Mouse (Mus musculus) MN1 (cell line): ENCODE data around the gene Tmem254c.
"Not testable (repeated sequence)": the region's sequence is repeated elsewhere in the genome, so short reads cannot be mapped to it uniquely, and the experiment has no call there.

Experiments
- DNase-seq: peaks from one replicate; pipeline ENCODE4 v3.0.0-alpha.2; 2016; ENCODE audit warnings: low spot score

Gene Tmem254c

DNA sequence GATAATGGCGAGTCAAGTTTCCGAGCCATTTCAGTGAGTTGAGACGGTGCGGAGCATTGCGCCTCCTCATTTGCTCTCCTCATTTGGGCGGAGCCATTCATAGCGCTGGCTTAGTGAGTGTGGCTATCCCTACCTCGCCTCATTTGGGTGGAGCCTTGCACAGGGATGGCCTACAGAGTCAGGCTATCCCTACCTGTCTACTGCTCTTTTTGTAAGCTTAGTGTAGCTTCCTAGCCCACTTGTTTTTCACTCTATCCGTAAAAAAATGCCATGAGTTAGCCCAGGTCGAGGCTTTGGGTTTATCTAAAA, at the start of gene Tmem254c:
Gene Tmem254c (minus strand): TSS at position 31 of the 309 bp plus-strand sequence.
- DNase-seq = not testable (repeated sequence)

DNA sequence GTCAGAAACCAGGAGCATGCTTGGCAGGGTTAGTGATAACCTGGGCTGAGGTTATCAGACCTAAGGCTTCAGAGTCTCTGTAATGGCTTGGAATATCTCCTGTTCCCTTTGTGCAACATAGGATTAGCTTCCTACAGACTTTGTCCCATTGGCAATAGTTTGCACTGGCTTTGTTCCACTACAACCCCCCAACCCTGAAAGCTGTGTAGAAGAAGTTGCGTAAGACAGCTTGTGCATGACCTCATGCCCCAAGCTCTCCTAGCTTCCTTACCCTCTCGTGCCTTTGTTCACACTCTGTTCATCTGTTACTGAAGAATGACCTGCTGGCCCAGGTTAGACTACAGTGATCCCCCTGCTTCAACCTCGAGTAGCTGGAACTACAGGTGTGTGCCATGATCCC, 30.5 kb upstream of the Tmem254c start:
- DNase-seq = not testable (repeated sequence)

GRCm38 (mm10) chr14:26081997-26082396, 14.8 kb upstream of the Tmem254c start, which contains the start of gene Cphx3:
Cphx3 (plus strand) TSS chr14:26082297.
- not testable (repeated sequence) for DNase-seq

GRCm38 (mm10) chr14:26081216-26081615, 14.1 kb upstream of the Tmem254c start, which contains the start of gene Cphx2:
Cphx2 (plus strand) TSS chr14:26081516.
- DNase-seq = not testable (repeated sequence)

DNA sequence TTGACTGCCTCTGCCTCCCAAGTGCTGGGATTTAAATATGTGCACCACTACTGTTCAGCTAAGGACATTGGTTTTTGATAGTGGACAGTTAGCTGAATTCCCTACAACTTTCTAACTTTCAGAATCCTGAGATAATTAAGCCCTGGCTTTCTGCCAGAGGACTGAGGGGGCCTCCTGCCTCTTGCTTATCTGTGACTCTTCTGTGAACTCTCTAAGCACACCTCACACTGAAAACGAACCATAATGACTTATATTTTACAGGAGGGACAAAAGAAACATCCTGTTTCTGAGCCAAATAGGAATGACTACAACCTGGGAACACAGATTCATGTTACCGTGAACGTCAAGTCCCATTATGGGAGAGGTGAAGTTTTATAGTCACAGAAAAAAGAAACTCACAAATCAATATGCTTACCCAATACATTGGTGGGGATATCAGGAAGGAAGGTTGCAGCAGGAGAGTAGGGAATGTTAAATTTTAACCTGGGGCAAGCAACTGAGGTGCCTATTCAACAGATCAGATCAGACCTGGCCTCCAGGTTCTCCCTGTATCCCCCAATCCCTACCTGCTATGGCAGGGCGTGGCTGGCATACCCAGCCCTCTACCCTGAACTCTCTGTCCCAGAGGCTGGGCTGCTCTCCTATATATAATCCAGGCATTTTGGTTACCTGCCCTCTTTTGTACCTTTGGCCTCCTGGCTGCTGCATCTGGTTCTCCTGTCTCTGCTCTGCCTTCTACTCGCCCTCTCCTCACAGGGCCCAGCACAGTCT, 9.7 kb upstream of the Tmem254c start:
- not testable (repeated sequence) for DNase-seq

GRCm38 (mm10) chr14:26066574-26067324, 406 bp downstream of the Tmem254c start:
- not testable (repeated sequence) for DNase-seq

- DNase-seq = not testable (repeated sequence)
Measured at GRCm38 (mm10) chr14:26059362-26059761, 7.8 kb downstream of the Tmem254c start.

- DNase-seq = not testable (repeated sequence)
Measured at GRCm38 (mm10) chr14:26058184-26058583, 9.0 kb downstream of the Tmem254c start.

DNA sequence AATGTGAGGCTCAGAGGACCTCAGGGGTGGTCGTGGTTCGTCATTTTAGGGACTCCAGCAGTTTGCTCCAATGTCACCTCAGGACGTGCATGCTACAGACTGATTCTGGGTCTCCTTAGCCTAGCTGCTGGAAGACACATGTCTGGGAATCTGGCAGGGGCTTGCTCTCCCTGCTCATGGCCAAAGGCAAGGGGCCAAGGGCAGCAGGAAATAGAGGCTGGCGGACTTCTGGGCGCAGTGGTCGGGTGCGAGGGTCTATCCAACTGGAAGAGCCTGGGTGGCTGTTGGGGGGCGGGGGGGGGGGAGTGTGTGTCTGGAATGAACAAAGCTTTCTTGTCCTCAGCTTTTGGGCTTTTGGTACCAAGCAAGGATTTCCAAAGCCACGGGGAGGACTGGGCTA, 18.4 kb downstream of the Tmem254c start:
- DNase-seq = not testable (repeated sequence)

DNA sequence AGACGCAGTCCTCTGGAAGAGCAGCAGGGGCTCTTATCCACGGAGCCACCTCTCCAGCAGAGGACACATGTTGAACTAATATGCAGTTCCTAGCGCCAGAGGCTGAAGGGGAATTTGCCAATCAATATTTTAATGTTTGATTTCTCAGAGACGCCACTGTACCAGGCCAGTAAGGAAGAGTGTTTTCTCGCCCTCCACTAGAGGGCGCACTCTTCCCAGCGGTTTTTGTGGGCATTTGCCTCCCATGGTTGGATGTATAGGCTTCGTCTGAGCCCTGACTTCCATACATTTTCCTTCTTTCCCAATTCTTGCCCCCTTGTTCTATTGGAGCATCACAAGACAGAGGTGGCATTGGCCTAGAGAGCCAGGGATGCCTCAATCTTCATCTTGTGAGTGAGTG, 20.1 kb downstream of the Tmem254c start:
- DNase-seq = not testable (repeated sequence)

DNA sequence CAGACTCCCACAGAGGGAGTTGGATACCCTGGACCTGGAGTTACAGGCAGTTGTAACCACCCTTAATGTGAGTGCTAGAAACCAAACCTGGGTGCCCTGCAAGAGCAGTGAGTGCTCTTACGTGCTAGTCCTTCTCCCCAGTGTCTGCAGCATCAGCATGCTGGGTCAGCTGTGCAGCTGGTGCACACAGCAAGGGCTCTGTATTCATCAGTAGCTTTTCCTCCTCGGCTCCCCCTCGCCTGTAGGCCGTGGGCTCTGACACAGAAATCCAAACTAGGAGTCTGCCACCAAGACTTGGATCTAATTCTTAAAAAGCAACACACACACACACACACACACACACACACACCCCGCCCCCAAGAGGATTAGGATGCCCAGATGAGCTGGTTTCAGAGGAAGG, 22.1 kb downstream of the Tmem254c start:
- not testable (repeated sequence) for DNase-seq

DNA sequence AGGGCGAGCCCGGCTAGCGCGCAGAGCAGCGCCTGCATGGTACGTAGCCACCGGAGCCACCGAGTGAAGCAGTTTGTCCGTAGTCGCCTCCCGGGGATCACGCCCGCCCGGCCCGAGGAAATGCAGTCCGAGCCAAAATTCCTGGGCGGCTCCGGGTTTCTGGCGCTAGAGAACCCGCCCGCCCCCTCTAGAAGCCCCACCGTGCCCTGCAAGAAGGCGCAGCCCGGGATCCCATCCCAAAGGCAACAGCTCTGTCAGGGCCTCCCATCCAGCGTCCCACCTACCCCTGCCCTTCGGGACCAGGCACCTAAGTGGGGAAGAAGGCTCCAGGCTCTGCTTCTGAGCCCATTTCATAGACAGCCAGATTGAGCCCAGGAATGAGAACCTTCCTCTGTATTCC, 24.5 kb downstream of the Tmem254c start, which contains the start of gene Gm9780:
Gene Gm9780 (minus strand): TSS at position 101 of the 400 bp plus-strand sequence.
- DNase-seq = not testable (repeated sequence)

DNA sequence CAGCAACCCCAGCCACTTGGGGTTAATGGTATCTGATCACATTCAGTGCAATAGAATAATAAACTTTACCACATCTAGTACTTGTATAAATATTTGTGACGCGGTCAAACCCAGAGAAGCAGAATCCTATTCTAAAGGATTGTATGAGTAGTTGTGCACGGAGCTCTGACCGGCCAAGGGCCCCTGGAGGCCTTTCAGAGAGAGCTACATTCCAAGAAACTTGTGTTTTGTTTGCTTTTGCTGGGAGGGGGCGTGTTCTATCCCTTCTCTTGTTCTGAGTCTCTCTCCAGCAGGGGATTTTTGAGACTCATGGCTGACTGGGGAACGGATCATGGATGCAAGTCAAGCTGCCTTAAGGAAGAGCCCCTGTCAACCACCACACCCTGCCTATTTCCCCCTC, 31.7 kb downstream of the Tmem254c start:
- not testable (repeated sequence) for DNase-seq

- not testable (repeated sequence) for DNase-seq
Measured at GRCm38 (mm10) chr14:26034364-26034763, 32.8 kb downstream of the Tmem254c start.

DNA sequence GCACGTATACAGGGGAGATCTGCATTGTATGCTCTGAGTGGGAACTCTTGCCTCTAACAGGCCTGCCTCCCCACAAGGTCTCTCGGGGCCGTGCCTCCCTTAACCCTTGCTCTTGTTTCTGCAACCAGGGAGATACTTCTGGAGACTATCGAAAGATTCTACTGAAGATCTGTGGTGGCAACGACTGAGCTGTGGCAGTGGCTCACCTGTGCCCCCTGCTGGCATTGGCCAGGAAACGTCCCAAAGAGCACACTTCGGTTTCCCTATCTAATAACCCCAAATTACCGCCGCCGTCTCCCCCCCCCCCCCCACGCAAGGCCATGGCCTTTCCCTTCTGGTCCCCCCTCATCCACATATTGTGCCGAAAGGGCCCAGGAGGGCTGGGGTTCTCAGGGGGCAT, 41.5 kb downstream of the Tmem254c start:
- DNase-seq = not testable (repeated sequence)

DNA sequence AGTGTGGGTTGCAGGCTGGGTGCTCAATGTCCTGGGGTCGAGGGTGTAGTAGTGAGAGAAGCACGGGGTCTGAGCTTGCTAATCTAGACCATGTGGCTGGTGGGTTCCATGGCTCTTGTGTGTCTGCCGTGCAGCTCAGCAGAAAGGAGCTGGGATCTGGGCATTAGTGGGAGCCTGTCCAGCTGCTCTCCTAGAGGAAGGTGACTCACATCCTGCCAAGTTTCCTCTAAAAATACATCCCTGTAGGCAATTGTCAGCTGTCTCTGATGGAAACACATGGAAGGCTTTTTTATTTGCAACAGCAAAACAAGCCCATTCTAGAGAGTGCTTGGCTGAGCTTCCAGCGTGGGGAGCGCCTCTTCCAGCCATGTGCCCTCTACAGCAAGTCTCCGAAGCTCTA, 44.3 kb downstream of the Tmem254c start:
- DNase-seq = not testable (repeated sequence)

- not testable (repeated sequence) for DNase-seq
Measured at GRCm38 (mm10) chr14:26021555-26021954, 45.6 kb downstream of the Tmem254c start.

DNA sequence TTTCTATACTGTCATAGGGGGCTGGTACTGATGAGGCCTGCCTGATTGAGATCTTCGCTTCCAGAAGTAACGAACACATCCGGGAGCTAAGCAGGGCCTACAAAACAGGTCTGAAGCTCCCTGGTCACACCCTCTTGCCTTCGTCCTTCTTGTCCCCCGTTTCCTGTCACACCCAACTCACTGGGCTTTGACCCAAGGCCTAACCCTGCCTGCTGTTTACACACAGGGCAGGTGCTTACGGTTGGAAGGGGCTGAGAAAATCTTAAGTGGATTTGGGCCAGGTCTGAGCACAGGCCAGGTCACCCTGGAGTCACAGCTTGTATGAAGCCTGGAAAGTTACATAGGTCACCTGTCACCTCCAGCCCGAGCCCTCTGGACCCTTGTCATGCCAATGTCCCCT, 50.7 kb downstream of the Tmem254c start:
- DNase-seq = not testable (repeated sequence)
